Mouse (Mus musculus) left cerebral cortex, adult 2 months (tissue): ENCODE results near the gene Pcca. TPM values are rescaled to one million over a fixed set of nuclear protein-coding genes. Genes with fewer than 3 reads are reported as not detected.

ENCODE experiments used
- DNase-seq, 2 experiments: peaks; one replicate each; pipeline ENCODE4 v3.0.0; 2021 to 2022; ENCODE audit warnings: low spot score in 2 of 2, mixed read lengths in 1 of 2; ENCODE audit errors: extremely low spot score in 1 of 2
- H3K27ac ChIP-seq: fragments of 200-600 bp; 2 replicates; pipeline ENCODE4 v1.8.1; 2022
- H3K4me3 ChIP-seq: fragments of 200-600 bp; 2 replicates; pipeline ENCODE4 v1.8.1; 2022
- CTCF ChIP-seq: fragments of 200-600 bp; IDR thresholded peaks from 2 replicates; pipeline ENCODE4 v1.8.1; 2022; ENCODE audit warnings: antibody characterized with exemption, mild to moderate bottlenecking, moderate library complexity
- intact Hi-C: fragments of 180-260 bp; cut with DNase I; formaldehyde crosslinking; loops from one replicate; pipeline ENCODE4 v1.15.1; 2025
- total RNA-seq, 2 experiments: library from RNA; stranded (reverse); gene quantifications; 2 replicates each; pipeline ENCODE4 v1.2.3; 2021

The Pcca gene
- total RNA-seq, 2 experiments from 2014 or later, result 30.2 to 36.2 TPM

- no peak overlapping the region for H3K4me3 ChIP-seq
- no peak overlapping the region for H3K27ac ChIP-seq
- intact Hi-C loops, result no loop called here
- no peak for TF ChIP-seq CTCF
- DNase-seq, result no peak
Observed at GRCm38 (mm10) chr14:122760803-122761202, 226.7 kb downstream of the Pcca start.

- no peak for TF ChIP-seq CTCF
- Histone ChIP-seq H3K27ac (no peak overlapping the region), H3K4me3 (no peak overlapping the region)
- no peak for DNase-seq
- intact Hi-C loops, result loop anchor here (1.0 kb wide), 1 partner anchor 47 kb away; no protein-coding TSS in a partner anchor
Observed at GRCm38 (mm10) chr14:122762603-122763002, 228.5 kb downstream of the Pcca start.

GRCm38 (mm10) chr14:122765951-122766350, 231.8 kb downstream of the Pcca start:
- intact Hi-C loops, result no loop called here
- no peak for TF ChIP-seq CTCF
- no peak for DNase-seq
- Histone ChIP-seq H3K4me3 (no peak overlapping the region), H3K27ac (no peak overlapping the region)

- DNase-seq, result no peak
- TF ChIP-seq CTCF, result no peak
- H3K4me3 ChIP-seq, result no peak overlapping the region
- intact Hi-C loops, result no loop called here
- H3K27ac ChIP-seq, result no peak overlapping the region
Observed at GRCm38 (mm10) chr14:122766448-122766847, 232.3 kb downstream of the Pcca start.

- no peak overlapping the region for H3K4me3 ChIP-seq
- TF ChIP-seq CTCF, result no peak
- no peak overlapping the region for H3K27ac ChIP-seq
- intact Hi-C loops, result no loop called here
- DNase-seq, result no peak
Observed at GRCm38 (mm10) chr14:122784701-122785100, 250.6 kb downstream of the Pcca start.

GRCm38 (mm10) chr14:122788199-122788598, 254.1 kb downstream of the Pcca start:
- intact Hi-C loops, result no loop called here
- H3K27ac ChIP-seq, result no peak overlapping the region; the same call in 1 of the 2 replicates
- no peak for DNase-seq
- TF ChIP-seq CTCF, result no peak
- H3K4me3 ChIP-seq, result no peak overlapping the region

GRCm38 (mm10) chr14:122790111-122790510, 256.0 kb downstream of the Pcca start:
- H3K27ac ChIP-seq, result no peak overlapping the region
- intact Hi-C loops, result no loop called here
- no peak overlapping the region for H3K4me3 ChIP-seq
- no peak for TF ChIP-seq CTCF
- DNase-seq, result no peak

- intact Hi-C loops, result no loop called here
- no peak for DNase-seq
- Histone ChIP-seq H3K4me3 (no peak overlapping the region), H3K27ac (no peak overlapping the region)
- TF ChIP-seq CTCF, result no peak
Observed at GRCm38 (mm10) chr14:122793368-122793767, 259.2 kb downstream of the Pcca start.

- TF ChIP-seq CTCF, result no peak
- no peak overlapping the region for H3K4me3 ChIP-seq
- intact Hi-C loops, result no loop called here
- no peak overlapping the region for H3K27ac ChIP-seq
- no peak for DNase-seq
Observed at GRCm38 (mm10) chr14:122800296-122800695, 266.2 kb downstream of the Pcca start.

- no peak for TF ChIP-seq CTCF
- DNase-seq, result no peak
- intact Hi-C loops, result no loop called here
- Histone ChIP-seq H3K27ac (no peak overlapping the region), H3K4me3 (no peak overlapping the region)
Observed at GRCm38 (mm10) chr14:122821002-122821401, 286.9 kb downstream of the Pcca start.

GRCm38 (mm10) chr14:122823791-122824190, 289.7 kb downstream of the Pcca start:
- H3K27ac ChIP-seq, result no peak overlapping the region
- intact Hi-C loops, result no loop called here
- TF ChIP-seq CTCF, result no peak
- no peak for DNase-seq
- no peak overlapping the region for H3K4me3 ChIP-seq

- intact Hi-C loops, result no loop called here
- DNase-seq, result no peak
- H3K4me3 ChIP-seq, result no peak overlapping the region
- no peak overlapping the region for H3K27ac ChIP-seq
- no peak for TF ChIP-seq CTCF
Observed at GRCm38 (mm10) chr14:122825464-122825863, 291.3 kb downstream of the Pcca start.

- Histone ChIP-seq H3K4me3 (no peak overlapping the region), H3K27ac (no peak overlapping the region)
- intact Hi-C loops, result no loop called here
- no peak for TF ChIP-seq CTCF
- no peak for DNase-seq
Observed at GRCm38 (mm10) chr14:122830433-122830832, 296.3 kb downstream of the Pcca start.

- Histone ChIP-seq H3K27ac (no peak overlapping the region), H3K4me3 (no peak overlapping the region)
- intact Hi-C loops, result no loop called here
- no peak for DNase-seq
- TF ChIP-seq CTCF, result no peak
Observed at GRCm38 (mm10) chr14:122833666-122834065, 299.5 kb downstream of the Pcca start.
